Mouse (Mus musculus) lung, postnatal 25 days (tissue): ENCODE data around the gene Kifc5b.
A peak's percentile ranks its signal among the peaks of the same experiment; 100 is the strongest.

ENCODE experiments used
- DNase-seq: peaks from one replicate; pipeline ENCODE4 v3.0.0; 2022; ENCODE audit warnings: low spot score

Kifc5b gene

DNA sequence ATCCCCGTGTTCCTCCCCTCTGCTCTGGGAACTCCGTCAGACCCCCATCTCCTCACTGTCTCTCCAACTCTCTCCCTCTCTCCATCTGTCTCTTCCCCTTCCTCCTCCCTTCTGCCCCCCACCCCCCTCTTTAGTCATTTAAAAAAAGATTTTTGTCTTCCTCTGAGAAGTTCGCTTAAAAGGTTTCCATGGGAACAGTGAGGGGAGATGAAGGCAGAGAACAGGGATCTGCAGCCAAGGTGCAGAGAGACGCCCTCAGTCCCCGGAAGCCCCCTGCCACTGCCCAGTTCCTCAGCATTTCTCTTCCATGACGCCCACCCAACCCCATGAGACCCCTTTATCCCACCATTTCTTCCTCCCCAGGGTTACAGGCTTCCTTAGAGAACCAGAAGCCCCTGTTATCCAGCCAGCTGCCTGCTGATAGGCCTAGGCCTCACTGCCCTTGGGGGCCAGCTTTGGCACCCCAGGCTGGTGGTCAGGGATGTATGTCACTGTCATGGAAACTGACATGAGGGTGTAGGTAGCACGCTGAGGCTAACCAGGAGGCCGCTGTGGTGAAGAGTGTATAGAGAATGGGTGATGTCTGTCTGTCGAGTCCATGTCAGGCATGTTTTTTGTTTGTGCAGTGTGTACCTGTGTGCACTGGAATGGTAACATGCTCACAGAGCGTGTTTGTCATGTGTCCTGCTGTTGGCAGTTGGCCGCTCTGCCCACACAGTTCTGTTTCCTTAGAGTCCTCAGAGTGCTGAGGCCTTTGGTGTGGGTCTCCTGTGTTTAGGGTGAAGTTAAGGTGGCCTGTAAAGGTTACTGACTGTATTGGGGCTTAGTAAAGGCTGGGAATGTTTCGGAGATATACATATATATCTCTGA is 30.6 kb downstream of the Kifc5b start:
- DNase-seq: no peak

DNA sequence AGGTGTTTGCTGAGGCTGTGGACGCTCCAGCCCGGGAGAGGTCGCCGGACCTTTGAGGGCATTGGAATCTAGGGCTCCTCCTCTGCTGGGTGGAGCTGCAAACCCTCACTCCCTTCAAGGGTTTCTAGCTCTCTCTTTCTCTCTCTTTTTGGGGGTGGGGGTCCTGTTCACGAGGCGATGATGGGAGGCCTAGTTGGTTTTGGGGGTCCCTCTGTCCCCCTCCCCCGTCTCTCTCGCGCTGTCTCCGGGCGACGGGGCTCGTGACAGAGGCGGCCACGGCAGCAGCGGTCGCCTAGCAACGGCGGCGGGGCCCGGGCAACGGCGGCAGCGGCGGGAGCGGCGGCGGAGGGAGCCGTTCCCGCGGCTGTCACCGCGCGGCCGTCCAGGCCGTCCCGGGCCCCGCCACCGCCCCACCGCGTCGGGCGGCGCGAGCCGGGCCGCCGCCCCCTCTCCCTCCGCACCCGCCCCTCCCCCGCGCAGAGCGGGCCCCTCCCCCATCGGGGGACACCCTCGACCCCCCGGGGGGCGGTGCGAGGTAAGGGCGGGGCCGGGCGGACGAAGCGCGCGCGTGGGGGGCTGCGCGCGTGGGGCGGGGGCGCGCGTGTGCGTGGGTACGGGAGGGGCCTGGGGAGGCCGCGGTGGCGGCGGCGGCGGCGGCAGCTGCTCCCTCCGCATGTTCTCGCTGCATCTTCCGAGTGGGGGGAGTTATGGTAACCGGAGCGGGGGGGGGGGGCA is 31.6 kb downstream of the Kifc5b start:
- no peak for DNase-seq

DNA sequence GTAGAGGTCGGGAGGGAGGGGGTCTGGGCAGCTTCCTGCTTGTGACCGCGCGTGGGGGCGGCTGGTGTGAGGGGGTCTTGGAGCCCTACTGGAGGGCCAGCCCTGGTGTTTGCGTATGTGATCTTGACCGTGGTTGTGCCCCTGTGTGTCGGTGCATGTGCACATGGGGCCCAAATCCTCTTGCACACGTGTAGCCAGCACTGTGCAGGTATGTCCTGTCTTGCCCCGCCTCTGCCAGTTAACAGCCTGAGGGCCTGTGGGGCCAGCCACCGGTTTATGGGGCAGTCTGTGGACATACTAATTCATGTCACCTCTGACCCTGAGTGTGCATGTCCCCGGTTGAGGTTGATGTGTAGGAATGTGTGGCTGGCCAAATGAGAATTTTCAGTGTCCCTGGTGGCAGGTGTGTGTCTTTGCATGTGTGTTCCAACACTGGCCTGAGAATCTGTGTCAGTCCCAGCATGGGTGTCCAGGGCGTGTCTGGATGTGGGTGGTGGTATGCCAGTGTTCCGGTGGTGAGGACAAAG is 32.2 kb downstream of the Kifc5b start:
- no peak for DNase-seq

DNA sequence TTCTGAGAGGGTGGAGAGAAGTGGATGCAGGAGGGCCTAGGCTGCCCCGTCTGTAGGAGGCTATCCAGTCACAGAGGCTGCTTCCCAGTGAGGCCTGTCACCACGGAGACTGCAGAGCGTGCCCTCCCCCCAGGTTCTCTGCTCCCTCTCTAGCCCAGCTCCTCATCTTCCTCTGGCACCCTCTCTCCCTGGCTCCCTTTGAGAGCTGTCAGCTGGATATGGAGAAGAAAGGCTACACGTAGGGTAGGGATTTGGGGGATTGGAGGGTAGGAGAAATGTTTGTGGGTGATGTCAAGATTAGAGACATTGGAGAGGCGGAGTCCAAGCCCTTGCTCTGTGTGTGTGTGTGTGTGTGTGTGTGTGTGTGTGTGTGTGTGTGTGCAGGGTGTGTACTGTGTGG is 33.0 kb downstream of the Kifc5b start:
- DNase-seq: no peak

DNA sequence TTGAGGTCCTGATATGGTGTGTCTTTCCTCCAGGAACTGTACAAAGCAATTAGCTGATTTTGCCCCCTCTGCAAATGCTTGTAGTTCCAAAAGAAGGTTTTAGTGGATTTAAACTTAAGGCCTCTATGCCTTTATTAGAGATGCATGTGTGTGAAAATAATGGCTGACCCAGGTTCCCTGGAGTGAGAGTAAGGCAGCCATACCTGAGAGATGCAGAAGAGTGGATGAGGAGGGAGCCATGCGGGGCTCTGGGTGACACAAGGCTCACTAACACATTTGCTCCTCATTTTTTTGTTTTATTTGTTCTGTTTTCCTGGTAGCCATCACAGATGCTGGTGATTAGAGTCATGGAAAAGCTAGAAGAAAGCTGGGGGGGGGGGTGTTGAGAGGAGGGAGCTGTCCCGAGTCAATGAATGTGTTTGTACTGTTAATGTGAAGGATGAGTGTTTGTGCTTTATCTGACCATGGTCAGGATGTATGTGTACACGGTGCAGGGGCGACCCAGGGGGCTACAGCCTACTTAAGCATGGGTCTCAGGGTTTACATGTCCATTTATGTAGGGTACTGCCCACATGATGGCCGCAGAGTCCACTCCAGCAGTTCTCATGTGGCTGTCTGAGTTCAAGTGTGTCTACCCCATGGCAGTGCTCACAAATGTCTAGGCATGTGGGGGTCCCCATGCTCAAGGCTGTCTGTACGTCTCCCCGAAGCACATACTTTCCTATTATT is 33.8 kb downstream of the Kifc5b start:
- no peak for DNase-seq

DNA sequence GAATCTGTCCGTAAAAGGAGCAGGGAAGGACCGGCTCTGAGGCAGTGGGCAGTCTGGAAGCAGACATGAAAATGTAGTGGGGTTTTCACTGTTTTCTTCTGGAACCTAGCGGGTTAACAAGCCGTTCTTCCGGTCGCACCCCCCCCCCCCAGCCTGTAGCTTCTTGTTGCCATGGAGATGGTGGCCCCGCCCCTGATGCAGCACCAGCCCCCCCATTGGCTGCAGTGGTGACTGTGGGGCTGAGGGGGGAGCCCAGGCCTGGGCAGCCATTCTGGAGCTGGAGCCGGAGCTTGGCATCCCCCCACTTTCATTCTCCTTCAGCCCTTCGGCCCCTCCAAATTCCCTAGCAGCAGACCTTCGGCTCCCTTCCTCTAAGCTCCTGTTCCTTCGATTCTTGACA is 34.5 kb downstream of the Kifc5b start:
- peak; percentile 66 for DNase-seq

DNA sequence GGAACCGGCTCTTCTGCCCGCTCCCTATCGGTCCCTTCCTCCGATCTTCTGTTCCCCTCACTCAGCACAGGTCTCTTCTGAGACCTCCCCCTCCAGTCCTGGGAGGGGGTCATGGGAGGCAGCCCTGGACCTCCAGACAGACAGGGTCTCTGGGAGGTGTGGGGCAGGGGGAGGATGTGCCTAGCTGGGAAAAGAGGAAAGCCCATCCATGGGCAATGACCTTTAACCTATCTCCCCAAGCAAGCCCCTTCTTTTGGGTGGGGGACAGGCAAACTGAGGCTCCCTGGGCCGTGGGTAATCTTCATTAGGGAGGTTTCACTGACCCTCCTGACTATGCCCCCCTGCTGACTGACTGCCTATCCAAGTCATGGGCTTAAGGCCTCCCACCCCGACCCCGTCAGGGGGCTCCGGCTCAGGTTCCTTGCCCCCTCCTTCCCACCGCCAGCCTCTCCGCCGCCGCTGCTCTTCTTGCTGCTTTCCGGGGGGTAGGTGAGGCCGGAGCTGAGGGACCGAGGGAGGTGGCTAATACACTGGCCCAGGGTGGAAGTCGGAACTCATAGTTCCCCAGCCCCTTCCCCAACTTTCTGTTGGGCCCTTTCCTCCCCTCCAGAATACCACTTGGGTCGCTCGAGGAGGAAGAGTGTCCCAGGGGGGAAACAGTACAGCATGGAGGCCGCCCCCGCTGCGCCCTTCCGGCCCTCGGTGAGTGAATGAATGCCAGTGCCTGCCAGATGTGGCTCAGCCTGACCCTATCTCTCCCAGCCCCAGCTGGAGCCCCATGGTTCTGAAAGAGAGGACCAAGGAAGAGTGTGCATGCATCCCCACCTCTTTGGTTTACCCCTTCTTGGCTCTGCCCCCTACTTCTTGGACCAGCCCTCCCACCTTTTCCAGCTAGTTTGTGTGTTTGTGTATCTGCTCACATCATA is 35.3 kb downstream of the Kifc5b start:
- DNase-seq: no peak

DNA sequence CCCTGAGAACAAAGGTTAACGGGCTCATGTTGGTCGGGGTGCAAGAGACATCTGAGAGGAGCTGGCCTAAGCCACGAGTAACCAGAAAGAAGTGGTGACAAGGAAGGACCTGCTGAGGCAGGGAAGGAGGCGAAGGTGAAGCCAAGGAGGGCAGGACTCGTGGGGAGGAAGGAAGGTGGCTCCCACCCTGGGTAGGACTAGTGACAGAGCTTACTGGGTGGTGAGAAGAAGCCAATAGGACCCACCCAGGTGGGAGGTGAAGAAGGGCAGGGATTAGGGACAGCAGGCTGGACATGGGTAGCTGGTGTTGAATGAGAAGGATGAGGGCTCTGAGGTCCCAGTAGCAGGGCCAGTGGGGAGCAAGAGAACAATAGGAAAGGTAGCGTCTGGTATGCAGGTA is 36.3 kb downstream of the Kifc5b start:
- no peak for DNase-seq

DNA sequence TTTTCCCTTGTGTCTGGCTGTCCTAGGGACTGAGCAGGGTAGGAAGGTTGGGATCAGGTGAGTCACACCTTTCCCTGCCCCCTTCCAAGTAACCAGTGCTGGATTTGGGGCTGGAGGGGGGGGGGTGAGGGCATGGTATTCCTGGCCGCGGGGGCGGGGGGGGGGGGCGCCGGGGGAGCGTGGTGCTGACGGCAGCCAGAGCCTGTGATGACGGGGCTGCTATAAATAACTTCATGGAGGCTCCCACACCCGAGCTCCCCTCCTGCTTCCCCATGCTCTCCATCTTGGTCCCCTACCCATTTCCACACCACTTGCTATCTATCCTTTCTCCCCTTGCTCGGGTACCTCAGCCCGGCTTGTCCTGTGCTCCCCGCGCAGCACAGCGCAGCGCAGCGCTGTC is 36.8 kb downstream of the Kifc5b start:
- DNase-seq: no peak

DNA sequence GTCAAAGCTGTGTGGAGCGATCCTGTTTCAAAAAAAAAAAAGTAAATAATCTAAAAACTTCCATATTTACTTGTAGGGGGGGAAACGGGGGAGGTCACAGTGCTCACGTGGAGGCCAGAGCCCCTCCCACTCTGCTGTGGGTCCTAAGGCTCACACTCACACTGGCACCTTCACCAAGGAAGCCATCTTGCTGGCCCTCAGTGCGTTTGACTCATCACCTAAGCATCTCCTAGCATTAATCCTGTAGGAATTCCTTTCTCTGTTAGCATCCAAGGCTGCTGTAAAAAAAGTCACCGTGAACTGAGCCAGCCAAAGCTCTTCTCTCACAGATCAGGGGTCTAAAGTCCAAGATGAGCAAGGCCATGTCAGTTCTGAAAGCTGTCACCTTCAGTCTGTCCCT is 39.4 kb downstream of the Kifc5b start:
- no peak for DNase-seq

DNA sequence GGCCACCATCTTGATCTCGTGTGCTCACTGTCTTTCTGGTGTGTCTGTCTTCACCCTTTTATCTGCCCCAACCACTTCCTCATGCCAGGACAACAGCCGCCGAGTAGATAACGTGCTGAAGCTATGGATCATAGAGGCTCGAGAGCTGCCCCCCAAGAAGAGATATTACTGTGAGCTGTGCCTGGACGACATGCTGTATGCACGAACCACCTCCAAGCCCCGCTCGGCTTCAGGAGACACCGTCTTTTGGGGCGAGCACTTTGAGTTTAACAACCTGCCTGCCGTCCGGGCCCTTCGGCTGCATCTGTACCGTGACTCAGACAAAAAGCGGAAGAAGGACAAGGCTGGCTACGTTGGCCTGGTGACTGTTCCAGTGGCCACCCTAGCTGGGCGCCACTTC is 40.0 kb downstream of the Kifc5b start:
- DNase-seq: no peak

DNA sequence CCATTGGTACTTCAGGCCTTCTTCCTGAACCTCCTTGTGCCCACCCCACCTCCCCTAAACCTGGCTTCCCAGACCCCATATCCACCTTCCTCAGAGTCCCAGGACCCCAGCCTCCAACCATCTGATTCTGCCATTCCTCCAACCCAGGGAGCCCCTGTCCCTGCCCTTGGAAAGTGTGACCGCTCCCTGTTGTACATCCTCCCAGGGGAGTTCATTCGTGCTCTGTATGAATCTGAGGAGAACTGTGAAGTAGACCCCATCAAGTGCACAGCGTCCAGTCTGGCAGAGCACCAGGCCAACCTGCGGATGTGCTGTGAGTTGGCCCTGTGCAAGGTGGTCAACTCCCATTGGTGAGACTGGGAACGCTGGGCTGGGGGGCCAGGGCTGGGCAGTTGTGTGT is 41.0 kb downstream of the Kifc5b start:
- no peak for DNase-seq

DNA sequence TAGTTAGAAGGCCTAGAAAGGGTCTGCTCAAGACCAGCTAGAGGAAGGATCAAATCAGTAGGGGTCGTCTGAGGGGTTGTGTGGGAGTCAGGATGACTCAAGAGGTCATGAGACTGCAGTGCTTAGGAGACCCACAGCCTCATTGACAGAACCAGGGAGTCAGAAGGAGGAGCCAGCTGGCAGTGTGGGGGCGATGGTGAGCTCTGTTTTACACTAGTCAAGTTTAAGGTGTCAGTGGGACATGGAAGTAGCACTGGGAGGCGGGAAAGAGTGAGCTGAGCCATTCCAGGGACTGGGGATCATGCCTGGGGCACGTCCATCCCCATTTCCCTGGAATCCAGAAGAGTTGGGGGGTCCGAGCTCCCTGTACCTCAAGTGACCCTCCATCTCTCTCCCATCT is 42.0 kb downstream of the Kifc5b start:
- DNase-seq: no peak

DNA sequence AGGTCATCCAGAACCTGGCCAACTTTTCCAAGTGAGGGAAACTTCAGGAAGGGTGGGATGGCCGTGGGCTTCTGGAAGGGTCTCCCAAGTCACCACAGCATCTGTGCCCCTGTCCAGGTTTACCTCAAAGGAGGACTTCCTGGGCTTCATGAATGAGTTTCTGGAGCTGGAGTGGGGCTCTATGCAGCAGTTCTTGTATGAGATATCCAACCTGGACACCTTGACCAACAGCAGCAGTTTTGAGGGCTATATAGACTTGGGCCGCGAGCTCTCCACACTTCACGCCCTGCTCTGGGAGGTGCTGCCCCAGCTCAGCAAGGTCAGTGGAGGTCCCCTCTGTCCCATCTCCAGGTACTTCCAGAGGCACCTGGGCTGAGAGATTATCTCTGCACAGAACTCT is 42.9 kb downstream of the Kifc5b start:
- DNase-seq: no peak

DNA sequence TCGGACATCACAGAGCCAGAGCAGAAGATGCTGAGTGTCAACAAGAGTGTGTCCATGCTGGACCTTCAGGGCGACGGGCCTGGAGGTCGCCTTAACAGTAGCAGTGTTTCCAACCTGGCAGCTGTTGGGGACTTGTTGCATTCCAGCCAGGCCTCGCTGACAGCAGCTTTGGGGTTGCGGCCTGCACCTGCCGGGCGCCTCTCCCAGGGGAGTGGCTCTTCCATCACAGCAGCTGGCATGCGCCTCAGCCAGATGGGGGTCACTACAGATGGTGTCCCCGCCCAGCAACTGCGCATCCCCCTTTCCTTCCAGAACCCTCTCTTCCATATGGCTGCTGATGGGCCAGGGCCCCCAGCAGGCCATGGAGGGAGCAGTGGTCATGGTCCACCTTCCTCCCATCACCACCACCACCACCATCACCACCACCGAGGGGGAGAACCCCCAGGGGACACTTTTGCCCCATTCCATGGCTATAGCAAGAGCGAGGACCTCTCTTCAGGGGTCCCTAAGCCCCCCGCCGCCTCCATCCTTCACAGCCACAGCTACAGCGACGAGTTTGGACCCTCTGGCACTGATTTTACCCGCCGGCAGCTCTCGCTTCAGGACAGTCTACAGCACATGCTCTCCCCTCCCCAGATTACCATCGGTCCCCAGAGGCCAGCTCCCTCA is 44.8 kb downstream of the Kifc5b start:
- DNase-seq: no peak

DNA sequence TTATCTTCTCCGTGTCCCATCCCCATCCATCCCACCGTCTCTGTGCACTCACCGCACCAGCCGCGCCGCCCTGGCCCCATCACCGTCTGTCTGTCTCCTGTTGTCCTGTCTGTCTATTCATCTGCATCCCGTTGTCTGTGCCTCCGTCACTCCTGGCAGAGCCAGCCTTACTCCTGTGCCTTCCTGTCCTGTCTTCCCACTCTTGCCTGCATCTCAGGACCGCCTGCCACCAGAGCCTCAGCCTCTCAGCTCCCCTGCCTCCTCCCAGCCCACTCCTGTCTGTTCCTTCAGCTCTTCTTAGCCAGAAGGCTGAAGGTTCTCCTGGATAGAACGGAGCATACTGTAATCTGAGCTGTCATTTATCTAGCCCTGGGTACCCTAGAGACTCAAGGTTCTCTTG is 50.1 kb downstream of the Kifc5b start:
- no peak for DNase-seq

DNA sequence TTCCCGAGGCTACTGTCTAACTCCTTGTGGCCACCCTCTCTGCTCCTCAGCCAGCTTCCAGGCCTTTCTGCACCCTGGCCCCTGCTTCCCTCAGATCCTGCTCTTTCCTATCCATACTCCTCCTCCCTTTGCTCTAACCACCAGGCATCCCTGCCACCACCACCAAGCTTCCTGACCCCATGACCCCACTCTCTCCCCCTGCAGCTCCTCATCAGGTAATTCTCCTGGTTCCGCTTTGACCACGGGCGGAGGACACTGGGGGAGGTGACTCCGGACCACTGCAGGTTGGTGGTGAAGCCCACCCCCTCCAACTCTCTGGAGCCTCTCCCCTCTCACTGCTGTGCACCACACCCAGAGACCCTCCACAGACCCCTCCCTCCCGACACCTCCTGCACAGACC is 50.6 kb downstream of the Kifc5b start:
- no peak for DNase-seq

DNA sequence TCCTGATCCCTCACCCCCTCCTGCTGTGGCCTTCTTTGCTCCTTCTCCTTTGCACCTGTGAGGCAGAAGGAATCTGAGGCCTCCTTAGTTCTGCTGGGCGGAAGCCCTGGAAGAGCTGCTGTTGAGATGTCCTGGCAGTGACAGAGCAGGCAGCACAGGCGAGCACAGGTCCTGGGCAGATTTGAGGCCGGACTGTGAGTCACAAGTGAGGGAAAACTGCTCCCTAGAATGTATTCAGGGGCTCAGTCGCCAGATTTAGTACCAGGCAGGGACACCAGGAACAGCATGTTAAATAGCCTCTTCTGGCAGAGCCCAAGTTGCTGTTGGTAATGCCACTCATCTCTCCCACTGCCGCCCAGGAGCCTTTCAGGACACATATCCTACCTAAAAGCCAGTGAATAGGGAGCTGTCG is 51.3 kb downstream of the Kifc5b start:
- no peak for DNase-seq

DNA sequence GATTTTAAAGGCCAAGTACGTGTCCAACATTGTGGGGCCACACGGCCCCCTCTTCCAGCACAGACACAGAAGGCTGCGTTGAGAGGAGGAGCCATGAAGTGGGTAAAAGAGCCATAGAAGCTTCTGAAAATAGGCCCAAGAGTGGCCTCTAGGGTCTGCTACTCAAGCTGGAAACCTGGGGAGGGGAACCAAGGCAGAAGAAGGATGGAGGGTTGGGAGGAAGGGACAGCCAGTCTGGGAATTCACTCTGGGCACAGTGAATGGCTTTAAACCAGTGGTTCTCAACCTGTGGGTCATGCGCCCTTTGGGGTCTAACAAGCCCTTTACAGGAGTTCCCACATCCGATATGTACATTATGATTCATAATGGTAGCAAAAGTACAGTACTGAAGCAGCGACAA is 52.4 kb downstream of the Kifc5b start:
- no peak for DNase-seq

DNA sequence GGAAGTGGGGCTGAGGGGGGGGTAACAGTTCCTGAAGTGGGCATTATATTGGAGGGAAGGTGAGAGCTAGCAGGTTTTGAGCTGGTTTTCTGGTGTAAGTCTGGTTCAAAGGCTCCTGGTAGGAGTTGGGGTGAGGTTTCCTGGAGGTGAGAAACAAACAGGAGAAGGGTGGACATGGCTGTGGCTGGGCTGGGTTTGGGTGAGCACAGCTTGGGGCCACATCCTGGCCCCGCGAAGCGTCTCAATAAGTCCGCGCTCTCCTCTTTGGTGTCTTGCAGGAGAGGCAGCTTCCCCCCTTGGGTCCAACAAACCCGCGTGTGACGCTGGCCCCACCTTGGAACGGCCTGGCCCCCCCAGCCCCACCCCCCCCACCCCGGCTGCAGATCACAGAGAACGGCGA is 53.3 kb downstream of the Kifc5b start:
- no peak for DNase-seq
